Mouse (Mus musculus): ENCODE data around the gene Golim4.
"Not testable (repeated sequence)": the region's sequence is repeated elsewhere in the genome, so short reads cannot be mapped to it uniquely, and the experiment has no call there.

The Golim4 gene

GRCm38 (mm10) chr3:75956551-75957302 lies at the start of gene Golim4:
TSS of gene Golim4 (minus strand) at chr3:75956949.
- DNase-seq (ENCODE audit: low read depth), result peak; percentile 87

GRCm38 (mm10) chr3:76005621-76006020 lies 48.9 kb upstream of the Golim4 start:
- no peak for DNase-seq (ENCODE audit: low read depth)

GRCm38 (mm10) chr3:76001156-76001555 lies 44.4 kb upstream of the Golim4 start:
- peak; percentile 60 for DNase-seq (ENCODE audit: low read depth)

- DNase-seq (ENCODE audit: low read depth), result no peak
Observed at GRCm38 (mm10) chr3:76000481-76000880, 43.7 kb upstream of the Golim4 start.

GRCm38 (mm10) chr3:75981031-75981750 lies 24.4 kb upstream of the Golim4 start:
- DNase-seq (ENCODE audit: low read depth), result peak; percentile 23

DNA sequence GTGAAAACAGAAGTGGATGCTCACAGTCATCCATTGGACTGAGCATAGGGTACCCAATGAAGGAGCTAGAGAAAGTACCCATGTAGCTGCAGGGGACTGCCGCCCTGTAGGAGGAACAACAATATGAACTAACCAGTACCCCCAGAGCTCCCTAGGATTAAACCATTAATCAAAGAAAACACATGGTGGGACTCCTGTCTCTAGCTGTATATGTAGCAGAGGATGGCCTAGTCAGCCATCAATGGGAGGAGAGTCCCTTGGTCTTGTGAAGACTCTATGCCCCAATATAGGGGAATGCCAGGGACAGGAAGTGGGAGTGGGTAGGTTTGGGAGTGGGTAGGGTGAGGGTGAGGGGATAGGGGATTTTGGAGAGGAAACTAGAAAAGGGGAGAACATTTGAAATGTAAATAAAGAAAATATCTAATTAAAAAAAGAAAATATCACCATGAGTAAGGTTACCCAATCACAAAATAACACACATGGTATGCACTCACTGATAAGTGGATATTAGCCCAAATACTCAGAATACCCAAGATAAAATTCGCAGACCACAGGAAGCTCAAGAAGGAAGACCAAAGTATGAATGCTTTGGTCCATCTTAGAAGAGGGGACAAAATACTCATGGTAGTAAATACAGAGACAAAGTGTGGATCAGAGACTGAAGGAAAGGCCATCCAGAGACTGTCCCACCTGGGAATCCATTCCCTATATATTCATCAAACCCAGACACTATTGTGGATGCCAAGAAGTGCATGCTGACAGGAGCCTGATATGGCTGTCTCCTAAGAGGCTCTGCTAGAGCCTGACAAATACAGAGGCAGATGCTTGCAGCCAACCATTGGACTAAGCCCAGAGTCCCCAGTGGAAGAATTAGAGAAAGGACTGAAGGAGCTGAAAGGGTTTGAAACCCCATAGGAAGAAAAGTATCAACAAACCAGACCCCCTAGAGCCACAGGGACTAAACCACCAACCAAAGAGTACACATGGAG lies 6.3 kb upstream of the Golim4 start:
- not testable (repeated sequence) for DNase-seq (ENCODE audit: low read depth)

DNA sequence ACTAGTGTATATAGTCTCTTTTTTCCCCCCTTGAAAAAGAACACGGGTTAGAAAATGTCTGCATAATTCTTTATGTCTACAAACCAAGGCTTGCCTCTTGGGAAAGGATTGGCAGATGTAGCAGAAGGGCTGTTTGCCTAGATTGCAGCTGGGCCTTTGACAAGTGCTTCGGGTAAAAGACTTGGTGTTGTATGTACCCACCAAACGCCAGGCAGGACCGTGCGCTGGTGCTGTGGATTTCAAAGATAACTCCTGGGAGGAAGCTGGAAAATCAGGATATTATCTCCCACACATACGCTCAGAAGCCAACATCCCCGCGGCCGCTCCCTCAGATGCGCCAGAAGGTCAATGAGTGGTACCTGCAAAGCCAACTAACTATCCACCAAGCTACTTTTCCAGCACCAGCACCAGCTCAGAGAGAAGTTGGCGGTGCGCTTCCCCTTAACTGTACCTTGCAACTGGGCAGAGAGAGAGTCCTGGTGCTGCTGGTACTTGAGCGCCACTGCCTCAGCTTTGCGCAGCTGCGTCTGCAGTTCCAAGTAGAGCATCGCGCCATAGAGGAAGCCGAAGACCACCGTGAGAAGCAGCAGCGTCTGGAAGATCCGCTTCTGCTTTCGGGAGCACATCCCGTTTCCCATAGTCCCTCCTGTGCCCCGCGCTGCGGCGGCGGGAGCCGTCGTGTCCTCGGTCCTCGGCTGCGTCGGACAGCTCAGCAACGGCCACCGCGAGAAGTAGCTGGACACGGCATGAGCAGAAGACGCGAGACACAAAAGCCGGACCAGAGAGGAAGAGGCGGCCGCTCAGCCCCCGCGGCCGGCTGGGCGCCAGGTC lies 873 bp downstream of the Golim4 start:
- peak; percentile 44 for DNase-seq (ENCODE audit: low read depth)

- no peak for DNase-seq (ENCODE audit: low read depth)
Observed at GRCm38 (mm10) chr3:75954185-75954584, 2.6 kb downstream of the Golim4 start.

DNA sequence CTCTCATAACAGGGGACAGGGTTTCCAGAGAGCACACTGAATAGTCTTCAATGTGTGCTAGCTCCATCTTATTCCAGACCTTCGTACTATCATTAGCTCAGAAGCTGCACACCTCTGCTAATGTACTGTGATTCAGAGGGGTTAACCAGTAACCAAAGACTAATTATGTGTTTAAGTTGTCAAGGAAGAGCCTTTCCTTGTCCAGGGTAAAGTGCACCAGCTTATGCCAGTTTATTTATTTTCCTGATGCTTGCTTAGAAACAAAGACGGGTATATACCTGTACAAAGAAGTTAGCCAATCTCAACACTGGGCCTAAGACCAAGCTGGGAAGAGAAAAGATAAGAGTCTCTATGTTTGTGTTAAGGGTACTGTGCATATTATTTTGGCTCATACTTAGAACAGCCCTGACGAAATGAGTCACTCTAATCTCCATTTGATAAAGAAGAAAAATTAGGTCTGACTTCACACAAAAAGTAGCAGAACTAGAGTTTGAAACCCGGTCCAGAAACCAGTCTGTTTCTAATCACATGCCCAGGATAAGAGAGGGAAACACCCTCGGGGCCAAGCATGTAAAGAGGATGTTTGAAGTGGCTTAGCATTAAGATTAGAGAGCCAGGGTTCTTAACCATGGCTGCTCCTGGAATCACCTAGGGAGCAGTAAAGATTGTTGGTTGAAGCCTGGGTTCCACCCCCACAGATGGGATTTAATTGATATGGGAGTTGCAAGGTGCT lies 4.3 kb downstream of the Golim4 start:
- DNase-seq (ENCODE audit: low read depth), result no peak

GRCm38 (mm10) chr3:75950897-75951296 lies 5.9 kb downstream of the Golim4 start:
- no peak for DNase-seq (ENCODE audit: low read depth)

- no peak for DNase-seq (ENCODE audit: low read depth)
Observed at GRCm38 (mm10) chr3:75949358-75949757, 7.4 kb downstream of the Golim4 start.

DNA sequence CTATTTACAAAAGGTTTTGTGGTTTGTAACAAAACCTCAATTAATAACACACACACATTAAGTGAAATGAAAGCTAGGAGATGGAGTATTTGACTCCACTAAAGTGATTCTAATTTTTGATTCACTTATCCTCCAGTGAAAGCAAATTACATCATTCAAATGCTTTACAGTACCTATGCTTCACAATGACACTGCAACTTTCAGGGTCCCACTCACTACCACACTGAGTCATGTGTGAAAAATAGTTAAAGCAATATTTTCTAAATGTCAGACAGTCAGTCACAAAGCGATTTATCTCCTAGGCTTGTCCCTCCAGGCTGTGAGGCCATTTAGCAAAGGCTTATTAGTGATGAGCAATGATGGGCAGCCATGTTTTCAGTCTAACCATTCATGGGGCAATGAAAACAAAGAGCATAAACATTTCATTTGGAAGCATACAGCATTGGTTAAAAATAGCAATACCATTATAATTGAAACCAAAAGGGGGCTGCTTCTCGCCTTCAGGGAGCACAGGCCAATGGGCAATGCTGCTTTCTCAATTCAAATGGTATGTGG lies 8.1 kb downstream of the Golim4 start:
- DNase-seq (ENCODE audit: low read depth), result no peak

DNA sequence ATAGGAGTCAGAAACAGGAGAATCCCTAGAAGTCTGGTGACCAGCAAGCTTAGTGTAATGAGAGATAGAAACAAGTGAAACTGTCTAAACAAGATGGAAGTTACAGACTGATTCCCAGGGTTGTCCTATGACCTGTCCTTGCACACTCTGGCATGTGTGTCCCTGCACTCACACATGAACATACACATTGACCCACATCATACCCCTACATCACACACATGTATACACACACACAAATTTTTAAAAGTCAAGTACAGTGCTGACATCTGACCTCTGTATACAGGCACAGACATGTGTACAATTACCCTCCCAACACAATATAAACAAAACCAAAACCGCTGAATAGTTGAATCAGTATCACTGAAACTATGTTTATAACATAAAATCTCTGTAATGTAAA lies 8.7 kb downstream of the Golim4 start:
- DNase-seq (ENCODE audit: low read depth), result no peak

- DNase-seq (ENCODE audit: low read depth), result no peak
Observed at GRCm38 (mm10) chr3:75942303-75943060, 14.3 kb downstream of the Golim4 start.

- DNase-seq (ENCODE audit: low read depth), result no peak
Observed at GRCm38 (mm10) chr3:75941864-75942263, 14.9 kb downstream of the Golim4 start.

- no peak for DNase-seq (ENCODE audit: low read depth)
Observed at GRCm38 (mm10) chr3:75936152-75936551, 20.6 kb downstream of the Golim4 start.

DNA sequence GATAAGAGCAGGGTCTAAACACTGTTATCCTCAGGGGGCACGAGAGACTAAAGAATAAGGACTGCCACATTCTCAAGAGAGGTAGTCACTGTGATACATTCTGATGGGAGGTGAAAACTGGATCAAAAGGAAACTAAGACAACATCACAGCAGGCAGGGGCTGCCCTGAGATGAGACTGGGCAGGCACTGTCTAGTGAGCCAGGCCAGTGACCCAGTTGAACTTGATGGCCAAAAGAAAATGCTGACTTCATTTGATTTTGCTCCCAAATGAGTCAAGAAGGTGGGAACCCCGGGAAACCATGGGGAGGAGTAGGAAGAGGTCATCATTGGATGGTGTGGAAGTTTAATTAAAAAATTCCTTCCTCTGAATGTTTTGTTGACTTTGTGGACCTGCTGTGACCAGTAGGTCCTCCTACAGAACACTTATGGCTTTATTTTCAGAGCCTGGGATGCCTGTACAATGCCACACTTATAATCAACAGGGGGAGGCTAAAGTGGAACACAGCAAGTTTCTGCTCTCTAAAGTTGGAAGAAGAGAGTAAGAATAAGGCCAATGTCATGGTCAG lies 26.0 kb downstream of the Golim4 start:
- DNase-seq (ENCODE audit: low read depth), result no peak

GRCm38 (mm10) chr3:75929926-75930548 lies 26.7 kb downstream of the Golim4 start:
- DNase-seq (ENCODE audit: low read depth), result peak; percentile 51

- DNase-seq (ENCODE audit: low read depth), result no peak
Observed at GRCm38 (mm10) chr3:75926327-75926726, 30.4 kb downstream of the Golim4 start.

All from induced T-regulatory cell, adult 2 months (primary cell).